Mouse (Mus musculus): ENCODE data around the gene Edc4. TPM values are rescaled to one million over a fixed set of nuclear protein-coding genes. Genes with fewer than 3 reads are reported as not detected.

Gene Edc4
- total and polyA plus RNA-seq, 3 experiments = 46.1 to 72.1 TPM; not detected in 1

DNA sequence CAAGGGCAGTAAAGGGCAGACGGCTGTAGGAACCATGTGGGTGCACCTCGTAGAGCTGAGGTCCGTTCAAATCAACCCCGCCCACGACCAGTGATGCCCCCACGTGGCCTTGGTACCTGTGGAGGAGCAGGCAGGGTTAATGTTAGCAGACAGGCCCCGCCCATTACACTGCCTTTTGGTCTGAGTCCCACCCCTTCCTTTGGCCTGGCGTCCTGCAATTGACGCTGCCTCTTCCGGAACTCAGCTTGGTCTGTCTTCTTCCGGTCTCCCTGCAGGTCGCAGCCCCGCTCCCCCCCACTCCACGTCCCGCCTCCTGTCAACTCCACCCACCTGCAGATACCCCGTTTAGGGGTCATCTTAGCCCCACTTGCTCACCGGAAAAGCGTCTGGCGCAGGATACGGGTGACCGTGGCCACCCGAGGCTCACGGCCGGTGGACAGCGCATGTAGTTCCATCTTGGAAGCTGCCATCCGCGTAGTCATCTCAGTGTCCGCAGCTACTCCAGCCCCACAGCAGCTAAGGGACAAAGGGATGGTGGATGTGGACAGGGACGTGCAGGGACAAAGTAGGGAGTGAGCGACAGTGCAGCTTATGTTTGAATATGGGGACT lies 56.3 kb downstream of the Edc4 start:
- peaks cover 10% of the 10 kb centered on the region for H3K79me2 ChIP-seq (ENCODE audit: control insufficient read depth, insufficient read depth, low read length, poor library complexity)
- peak overlapping the region; percentile 67 to 85 for H3K4me3 ChIP-seq (ENCODE audit: control insufficient read depth in 1 of 2, insufficient read depth in 1 of 2, low read depth in 2 of 2, low read length in 2 of 2)
- DNase-seq (ENCODE audit: low read depth, low spot score) = peak; percentile 96
- H3K27me3 ChIP-seq (ENCODE audit: control insufficient read depth in 1 of 2, insufficient read depth in 2 of 2, low read length in 2 of 2) = no peaks in the 10 kb centered on the region
- peaks cover 4 to 14% of the 10 kb centered on the region in 2 experiments; a peak in 3 of 4 replicates for H3K4me1 ChIP-seq (ENCODE audit: control insufficient read depth in 1 of 2, insufficient read depth in 2 of 2, low read length in 2 of 2)
- peaks cover 0 to 13% of the 10 kb centered on the region in 2 experiments; a peak in 2 of 4 replicates for H3K36me3 ChIP-seq (ENCODE audit: control insufficient read depth in 1 of 2, insufficient read depth in 2 of 2, low read length in 2 of 2)
- H3K27ac ChIP-seq (ENCODE audit: control insufficient read depth, low read depth, low read length) = peak overlapping the region; percentile 90
- no peak for TF ChIP-seq USF2 (IDR thresholded peaks at IDR 0.05; ENCODE audit: borderline replicate concordance in 1 of 2, insufficient read depth in 1 of 2, low read depth in 1 of 2, low read length in 2 of 2)
- no peak for TF ChIP-seq POLR2AphosphoS5 (IDR thresholded peaks at IDR 0.05; ENCODE audit: borderline replicate concordance, low read depth, low read length)
- no peak for TF ChIP-seq E2F4 (IDR thresholded peaks at IDR 0.05; ENCODE audit: borderline replicate concordance, low read depth, low read length)
- peak; percentile 59 for TF ChIP-seq TCF12 (IDR thresholded peaks at IDR 0.05; ENCODE audit: low read depth, low read length)
- TF ChIP-seq TBP (IDR thresholded peaks at IDR 0.05; ENCODE audit: low read depth, low read length) = peak; percentile 77
- peak; percentile 13; the same call in 1 of the 2 replicates for TF ChIP-seq SIN3A (IDR thresholded peaks at IDR 0.05; ENCODE audit: low read length)
- peak in 1 of 2 experiments; percentile 8; a peak in 1 of 4 replicates for TF ChIP-seq EP300 (IDR thresholded peaks at IDR 0.05; ENCODE audit: low read depth in 1 of 2, low read length in 2 of 2)
- TF ChIP-seq UBTF (IDR thresholded peaks at IDR 0.05; ENCODE audit: borderline replicate concordance, insufficient read depth, low read depth, low read length) = no peak
- TF ChIP-seq MYC (IDR thresholded peaks at IDR 0.05; ENCODE audit: low read depth, low read length) = peak; percentile 97
- TF ChIP-seq USF1 (IDR thresholded peaks at IDR 0.05; ENCODE audit: low read depth, low read length) = peak; percentile 77
- no peak for TF ChIP-seq MYB (IDR thresholded peaks at IDR 0.05; ENCODE audit: low read depth, low read length)
- peak; percentile 85 for TF ChIP-seq MXI1 (IDR thresholded peaks at IDR 0.05; ENCODE audit: low read depth, low read length)
- peak; percentile 92 for TF ChIP-seq ELF1 (IDR thresholded peaks at IDR 0.05; ENCODE audit: low read depth, low read length)
- TF ChIP-seq POLR2A (IDR thresholded peaks at IDR 0.05; ENCODE audit: control insufficient read depth in 1 of 2, insufficient read depth in 1 of 2, low read depth in 1 of 2, low read length in 2 of 2, poor library complexity in 1 of 2) = peak; percentile 66 to 82; a peak in 3 of 4 replicates
- peak; percentile 46; the same call in 1 of the 2 replicates for TF ChIP-seq ETS1 (IDR thresholded peaks at IDR 0.05; ENCODE audit: low read depth, low read length)
- peak; percentile 94 for TF ChIP-seq MAX (IDR thresholded peaks at IDR 0.05; ENCODE audit: low read length)
- TF ChIP-seq ZNF384 (IDR thresholded peaks at IDR 0.05; ENCODE audit: low read depth, low read length) = no peak
- 0 out of 2 replicates have a peak, but pooled peaks have one; percentile 18 for TF ChIP-seq POLR2AphosphoS2 (IDR thresholded peaks at IDR 0.05; ENCODE audit: low read length)
- TF ChIP-seq HCFC1 (IDR thresholded peaks at IDR 0.05; ENCODE audit: low read depth, low read length) = peak; percentile 81
- peak; percentile 63 for TF ChIP-seq NELFE (IDR thresholded peaks at IDR 0.05; ENCODE audit: low read depth, low read length)
- no peaks in the 10 kb centered on the region for H3K9me3 ChIP-seq (replicated peaks; ENCODE audit: insufficient read depth, low read length)
- peak overlapping the region; percentile 91 for H3K9ac ChIP-seq (ENCODE audit: control insufficient read depth, low read depth, low read length, poor library complexity, severe bottlenecking)
